Comparison of ENCODE assay signal across 22 mouse cellular contexts in the genomic region with DNA sequence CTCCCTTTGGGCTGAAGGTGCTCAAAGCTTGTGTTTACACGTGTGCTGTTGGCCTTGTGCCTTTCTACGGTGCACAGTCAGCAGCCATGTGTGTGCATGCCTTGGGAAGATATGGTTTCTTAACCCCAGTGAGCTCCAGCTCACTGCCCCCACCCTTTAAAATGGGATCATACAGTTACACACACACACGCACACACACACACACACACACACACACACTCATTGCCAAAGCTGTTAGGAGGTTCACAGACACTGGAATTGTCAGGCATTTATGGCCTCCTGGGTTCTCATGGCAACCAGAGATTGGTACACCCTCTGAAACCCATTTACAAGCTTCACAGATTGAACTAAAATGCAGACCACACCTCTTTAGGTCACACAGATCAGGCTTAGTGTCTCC. TPM values are rescaled to one million over a fixed set of nuclear protein-coding genes. Genes with fewer than 3 reads are reported as not detected.
DNase-seq lines count a peak whose midpoint lies in the region; ATAC-seq lines count a peak whose summit lies in the region.
"Had no signal": no experiment of that assay in that cellular context is flagged by ENCODE, and none has a peak within 500 bp of the region (broad histone marks: within the 10 kb centered on the region; RNA-seq: fewer than 3 reads in every experiment).

No protein-coding gene starts in this region.

- H3K9ac ChIP-seq in hindbrain, embryonic 13.5 days, result no peak overlapping the region
- H3K9ac ChIP-seq in neural tube, embryonic 13.5 days, result no peak overlapping the region
- H3K9ac ChIP-seq in neural tube, embryonic 15.5 days (replicated peaks), result no peak overlapping the region
- H3K9ac ChIP-seq: embryonic facial prominence, embryonic 12.5 days; forebrain, embryonic 12.5 days; hindbrain, embryonic 12.5 days had no signal

- WGBS in heart, embryonic 10.5 days, result 86% methylated on average over 3 of the region's 3 CpGs
- 85% methylated on average over 3 of the region's 3 CpGs for WGBS in hindbrain, embryonic 13.5 days
- whole genome bisulfite sequencing in hindbrain, embryonic 10.5 days, result 90% methylated on average over 3 of the region's 3 CpGs
- WGBS in neural tube, embryonic 13.5 days, result 72% methylated on average over 3 of the region's 3 CpGs
- WGBS in neural tube, embryonic 15.5 days, result 70% methylated on average over 3 of the region's 3 CpGs

- peak overlapping the region; percentile 83 for H3K27ac ChIP-seq in heart, embryonic 10.5 days
- H3K27ac ChIP-seq in hindbrain, embryonic 13.5 days, result peak overlapping the region; percentile 42
- no peak overlapping the region for H3K27ac ChIP-seq in hindbrain, embryonic 10.5 days
- peak overlapping the region; percentile 67; the same call in 1 of the 2 replicates for H3K27ac ChIP-seq in neural tube, embryonic 13.5 days (replicated peaks)
- no peak overlapping the region for H3K27ac ChIP-seq in neural tube, embryonic 15.5 days (replicated peaks)
- H3K27ac ChIP-seq: embryonic facial prominence, embryonic 12.5 days; hindbrain, postnatal 0 days had no signal

- H3K27me3 ChIP-seq in heart, embryonic 10.5 days (ENCODE audit: insufficient read depth, poor library complexity, severe bottlenecking), result no peaks in the 10 kb centered on the region
- H3K27me3 ChIP-seq in hindbrain, embryonic 13.5 days, result no peaks in the 10 kb centered on the region
- H3K27me3 ChIP-seq in hindbrain, embryonic 10.5 days (ENCODE audit: insufficient read depth, poor library complexity, severe bottlenecking), result no peaks in the 10 kb centered on the region
- H3K27me3 ChIP-seq in neural tube, embryonic 13.5 days, result no peaks in the 10 kb centered on the region
- no peaks in the 10 kb centered on the region for H3K27me3 ChIP-seq in neural tube, embryonic 15.5 days (replicated peaks)
- H3K27me3 ChIP-seq: embryonic facial prominence, embryonic 12.5 days; forebrain, embryonic 12.5 days; hindbrain, embryonic 12.5 days had no signal

- peaks cover 13% of the 10 kb centered on the region for H3K36me3 ChIP-seq in heart, embryonic 10.5 days
- H3K36me3 ChIP-seq in hindbrain, embryonic 13.5 days, result peaks cover 16% of the 10 kb centered on the region
- H3K36me3 ChIP-seq in hindbrain, embryonic 10.5 days, result peaks cover 25% of the 10 kb centered on the region
- peaks cover 13% of the 10 kb centered on the region for H3K36me3 ChIP-seq in neural tube, embryonic 13.5 days
- H3K36me3 ChIP-seq in neural tube, embryonic 15.5 days, result peaks cover 9% of the 10 kb centered on the region

- H3K9me3 ChIP-seq in heart, embryonic 10.5 days, result no peaks in the 10 kb centered on the region
- no peaks in the 10 kb centered on the region for H3K9me3 ChIP-seq in hindbrain, embryonic 13.5 days
- H3K9me3 ChIP-seq in hindbrain, embryonic 10.5 days, result no peaks in the 10 kb centered on the region
- H3K9me3 ChIP-seq in neural tube, embryonic 13.5 days, result no peaks in the 10 kb centered on the region
- no peaks in the 10 kb centered on the region for H3K9me3 ChIP-seq in neural tube, embryonic 15.5 days (replicated peaks)
- H3K9me3 ChIP-seq: embryonic facial prominence, embryonic 12.5 days; forebrain, embryonic 12.5 days; hindbrain, embryonic 12.5 days had no signal

- peaks cover 83% of the 10 kb centered on the region for H3K4me1 ChIP-seq in heart, embryonic 10.5 days
- H3K4me1 ChIP-seq in hindbrain, embryonic 13.5 days (replicated peaks), result peaks cover 44% of the 10 kb centered on the region
- H3K4me1 ChIP-seq in hindbrain, embryonic 10.5 days (replicated peaks), result peaks cover 40% of the 10 kb centered on the region
- H3K4me1 ChIP-seq in neural tube, embryonic 13.5 days (replicated peaks), result peaks cover 42% of the 10 kb centered on the region
- H3K4me1 ChIP-seq in neural tube, embryonic 15.5 days, result peaks cover 30% of the 10 kb centered on the region
- H3K4me1 ChIP-seq: embryonic facial prominence, embryonic 12.5 days had no signal

- no peak overlapping the region for H3K4me3 ChIP-seq in heart, embryonic 10.5 days
- no peak overlapping the region for H3K4me3 ChIP-seq in hindbrain, embryonic 13.5 days
- no peak overlapping the region for H3K4me3 ChIP-seq in hindbrain, embryonic 10.5 days
- no peak overlapping the region for H3K4me3 ChIP-seq in neural tube, embryonic 13.5 days
- H3K4me3 ChIP-seq in neural tube, embryonic 15.5 days (replicated peaks), result no peak overlapping the region
- H3K4me3 ChIP-seq: embryonic facial prominence, embryonic 12.5 days; forebrain, embryonic 12.5 days; hindbrain, embryonic 12.5 days had no signal

- ATAC-seq in hindbrain, embryonic 13.5 days (ENCODE audit: low FRiP score), result no peak
- no peak for ATAC-seq in neural tube, embryonic 13.5 days (ENCODE audit: low read depth)
- no peak for ATAC-seq in neural tube, embryonic 15.5 days (ENCODE audit: low FRiP score)

- peak; percentile 65 for DNase-seq in heart, embryonic 10.5 days (ENCODE audit: low spot score)
- no peak for DNase-seq in heart, adult 8-10 months (ENCODE audit: low spot score)
- no peak for DNase-seq in hindbrain, embryonic 10.5 days (ENCODE audit: low spot score)
- no peak for DNase-seq in frontal cortex, postnatal 25 days (ENCODE audit: low spot score in 2 of 2)
- no peak for DNase-seq in thymus, adult 18-20 months
- DNase-seq: adrenal gland, postnatal 10 days; cerebellum, adult 11-12 months; cerebellum, adult 9-10 months; gastrocnemius, postnatal 36 days had no signal

- no peak overlapping the region for H3K4me2 ChIP-seq in hindbrain, embryonic 13.5 days
- H3K4me2 ChIP-seq in neural tube, embryonic 13.5 days, result no peak overlapping the region
- no peak overlapping the region for H3K4me2 ChIP-seq in neural tube, embryonic 15.5 days
- H3K4me2 ChIP-seq: embryonic facial prominence, embryonic 12.5 days; forebrain, embryonic 12.5 days; hindbrain, embryonic 12.5 days had no signal

RNA-seq across cellular contexts. Expression of a gene that starts 3.6 kb away (rescaled TPM):
- polyA plus RNA-seq in heart, embryonic 10.5 days (2016; fragmentation: Nextera tagmentation; extraction: Ambion mirVana), result 0.26 TPM in 1 of 2 replicates, not detected in the other
- total RNA-seq in heart, adult 8-10 months (2022), result not detected
- polyA plus RNA-seq in hindbrain, embryonic 13.5 days (2015; fragmentation: Nextera tagmentation; extraction: Ambion mirVana), result not detected in 2 replicates
- not detected in 2 replicates for polyA plus RNA-seq in hindbrain, embryonic 10.5 days (2016; fragmentation: Nextera tagmentation; extraction: Ambion mirVana)
- polyA plus RNA-seq in neural tube, embryonic 13.5 days (2015; fragmentation: Nextera tagmentation; extraction: Ambion mirVana), result not detected in 2 replicates
- 14.7 TPM in 1 of 2 replicates, not detected in the other for polyA plus RNA-seq in neural tube, embryonic 15.5 days (2015; fragmentation: Nextera tagmentation; extraction: Ambion mirVana)
- total RNA-seq: adrenal gland, postnatal 10 days; gastrocnemius, adult 8-10 months; gastrocnemius, postnatal 36 days; heart, postnatal 25 days; hindbrain, postnatal 0 days; MEL had no signal
- polyA plus RNA-seq: cortical plate, adult 2 months; embryonic facial prominence, embryonic 12.5 days; forebrain, embryonic 12.5 days; heart, embryonic 14.5 days; hindbrain, embryonic 12.5 days; hindbrain, postnatal 0 days had no signal

RNA-seq across cellular contexts. Expression of a gene that starts 24.8 kb away (rescaled TPM):
- not detected in 2 replicates for polyA plus RNA-seq in heart, embryonic 10.5 days (2016; fragmentation: Nextera tagmentation; extraction: Ambion mirVana)
- under 1 TPM in 2 of 4 experiments, not detected in 2; 0.49 to 0.75 TPM for total RNA-seq in heart, adult 8-10 months (2022)
- not detected in 2 replicates for polyA plus RNA-seq in hindbrain, embryonic 13.5 days (2015; fragmentation: Nextera tagmentation; extraction: Ambion mirVana)
- polyA plus RNA-seq in hindbrain, embryonic 10.5 days (2016; fragmentation: Nextera tagmentation; extraction: Ambion mirVana), result not detected in 2 replicates
- not detected in 2 replicates for polyA plus RNA-seq in neural tube, embryonic 13.5 days (2015; fragmentation: Nextera tagmentation; extraction: Ambion mirVana)
- not detected in 2 replicates for polyA plus RNA-seq in neural tube, embryonic 15.5 days (2015; fragmentation: Nextera tagmentation; extraction: Ambion mirVana)
- total RNA-seq: adrenal gland, postnatal 10 days; gastrocnemius, adult 8-10 months; gastrocnemius, postnatal 36 days; heart, postnatal 25 days; hindbrain, postnatal 0 days; MEL had no signal
- polyA plus RNA-seq: C2C12; cortical plate, adult 2 months; embryonic facial prominence, embryonic 12.5 days; forebrain, embryonic 12.5 days; heart, embryonic 14.5 days; hindbrain, embryonic 12.5 days; hindbrain, postnatal 0 days had no signal

Comparison
In these comparisons a context has a peak if more than half of its experiments do, and no peak if none do; other contexts are left out.
1. H3K27ac ChIP-seq: peak in heart, embryonic 10.5 days (single experiment), hindbrain, embryonic 13.5 days (single experiment) and neural tube, embryonic 13.5 days (single experiment); none in hindbrain, embryonic 10.5 days (single experiment) and neural tube, embryonic 15.5 days (single experiment).